Mouse (Mus musculus) layer of hippocampus, adult 11-12 months (tissue): ENCODE results near the gene Xrcc5.

ENCODE experiments used
- DNase-seq: peaks from one replicate; pipeline ENCODE4 v3.0.0; 2022; ENCODE audit warnings: low spot score

Xrcc5 gene

DNA sequence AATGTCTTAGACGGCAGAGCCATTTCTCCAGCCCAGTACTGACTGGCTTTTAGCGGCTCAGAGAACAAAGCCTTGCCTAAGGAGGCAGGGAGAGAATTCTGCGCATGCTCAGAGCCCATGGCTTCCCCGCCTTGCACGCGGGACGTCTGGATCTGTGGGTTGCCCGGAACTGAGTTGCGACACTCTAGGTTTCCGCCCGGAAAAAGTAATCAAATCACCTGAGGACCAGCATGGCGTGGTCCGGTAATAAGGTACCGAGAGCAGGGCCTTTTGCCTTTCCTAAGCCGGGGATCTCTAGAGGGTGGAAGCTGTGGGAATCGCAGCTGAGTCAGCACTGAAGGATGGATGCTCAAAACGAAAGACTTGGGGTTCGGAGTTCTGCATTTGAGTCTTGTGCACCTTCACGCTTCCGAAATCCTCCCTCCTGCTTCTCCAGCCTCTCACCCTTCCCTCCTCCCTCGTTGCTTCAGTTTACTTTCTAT lies at the start of gene Xrcc5:
Gene Xrcc5 (plus strand): TSS at position 105 of the 482 bp plus-strand sequence.
- peak; percentile 94 for DNase-seq

DNA sequence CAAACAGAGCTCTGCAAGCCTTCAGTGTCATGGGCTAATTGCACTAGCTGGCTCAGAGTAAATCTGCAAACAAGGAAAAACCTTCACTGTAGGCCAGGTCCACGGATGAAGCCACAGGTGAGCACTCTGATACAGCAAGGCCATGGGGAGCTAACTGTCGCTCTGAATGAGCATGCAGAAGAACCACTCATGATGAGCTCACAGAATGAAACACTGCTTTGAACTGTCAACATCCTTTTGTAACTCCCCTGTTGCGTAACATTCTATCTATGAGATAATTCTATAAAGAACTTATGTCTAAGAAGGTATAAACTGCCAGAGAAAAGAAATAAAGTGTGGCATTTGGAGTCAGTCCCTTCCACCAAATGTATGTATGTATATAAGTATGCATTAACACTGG lies 44.1 kb upstream of the Xrcc5 start:
- no peak for DNase-seq

DNA sequence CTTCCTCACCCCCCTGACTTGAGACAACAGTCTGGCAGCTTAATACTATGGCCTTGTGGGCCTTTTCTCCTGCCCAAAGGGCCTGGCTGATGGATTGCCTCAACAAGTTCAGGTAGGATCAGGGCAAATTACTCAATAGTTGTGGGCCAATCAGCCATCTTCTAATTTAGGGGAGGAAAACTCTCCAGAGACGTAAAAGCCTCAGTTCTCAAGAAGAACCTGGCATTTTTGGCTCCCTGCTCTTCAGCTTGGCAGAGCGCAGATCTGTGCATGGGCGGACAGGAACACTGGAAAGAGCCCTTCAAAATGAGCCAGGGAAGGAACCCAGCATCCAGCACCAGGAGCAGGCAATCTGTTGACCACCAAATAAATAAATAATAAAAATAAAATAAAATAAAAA lies 29.1 kb upstream of the Xrcc5 start:
- DNase-seq, result no peak

DNA sequence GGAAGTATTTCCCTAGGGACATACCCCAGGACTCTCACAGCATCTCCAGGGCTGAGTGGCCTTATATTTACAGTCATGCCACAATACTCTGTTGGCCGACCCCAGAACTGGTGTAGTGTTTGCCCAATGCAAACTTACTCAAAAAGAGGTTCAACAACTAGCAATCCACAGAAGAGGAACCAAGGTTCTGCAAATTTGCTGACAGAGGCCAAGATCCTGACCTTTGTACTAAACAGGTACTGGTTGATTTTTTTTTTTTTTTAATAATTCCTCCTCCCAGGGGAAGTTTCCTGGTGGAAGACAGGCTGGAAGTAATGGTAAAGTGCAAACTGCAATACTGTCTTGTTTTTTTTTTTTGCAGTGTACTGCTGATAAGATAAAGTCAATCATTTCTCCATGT lies 24.6 kb upstream of the Xrcc5 start:
- no peak for DNase-seq

DNA sequence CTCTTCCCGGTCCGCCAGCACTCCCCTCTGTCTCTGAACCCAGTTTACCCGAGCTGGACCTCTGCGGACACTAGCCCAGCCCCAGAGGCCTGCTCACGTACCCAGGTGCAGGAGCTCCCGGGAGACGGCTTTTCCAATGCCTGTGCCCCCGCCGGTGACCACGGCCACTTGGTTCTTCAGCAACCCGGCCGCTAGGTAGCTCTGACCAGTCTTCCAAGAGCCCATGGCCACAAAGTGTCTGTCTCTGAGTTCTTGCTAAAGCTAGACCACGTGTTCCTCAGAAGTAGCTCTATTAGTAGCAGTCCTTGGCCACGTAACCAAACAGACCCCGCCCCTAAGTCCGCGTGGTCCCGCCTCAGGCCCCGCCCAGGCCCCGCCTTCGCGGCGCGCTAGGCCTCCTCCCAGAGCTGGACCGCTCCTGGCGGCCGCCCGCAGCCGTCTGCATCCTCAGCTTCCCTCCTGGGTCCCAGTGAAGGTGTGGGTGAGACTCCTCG lies 23.2 kb upstream of the Xrcc5 start, which contains the start of the genes Pecr and Tmem169:
Gene Pecr (minus strand): TSS at position 323 of the 494 bp plus-strand sequence.
Gene Tmem169 (plus strand): TSS at position 378 of the 494 bp plus-strand sequence.
- peak; percentile 94 for DNase-seq

DNA sequence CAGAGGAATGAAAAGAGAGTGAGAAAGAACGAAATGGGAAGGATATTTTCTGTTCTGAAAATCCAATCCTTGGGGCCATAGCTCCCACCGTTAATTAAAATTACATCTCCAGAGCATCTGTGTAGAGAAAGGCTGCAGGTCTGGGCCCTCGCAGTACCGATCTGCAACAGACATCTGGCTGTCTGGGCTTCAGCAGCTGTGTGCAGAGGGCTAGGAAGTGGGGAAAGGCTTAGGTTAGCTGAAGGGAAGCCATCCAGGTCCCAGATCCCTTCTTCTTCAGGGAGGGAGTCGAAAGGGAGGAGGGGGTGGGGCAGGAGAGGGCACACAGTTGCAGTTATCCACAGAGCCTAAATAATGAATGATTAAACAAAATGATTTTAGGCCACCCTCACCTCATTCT lies 22.7 kb upstream of the Xrcc5 start:
- no peak for DNase-seq

DNA sequence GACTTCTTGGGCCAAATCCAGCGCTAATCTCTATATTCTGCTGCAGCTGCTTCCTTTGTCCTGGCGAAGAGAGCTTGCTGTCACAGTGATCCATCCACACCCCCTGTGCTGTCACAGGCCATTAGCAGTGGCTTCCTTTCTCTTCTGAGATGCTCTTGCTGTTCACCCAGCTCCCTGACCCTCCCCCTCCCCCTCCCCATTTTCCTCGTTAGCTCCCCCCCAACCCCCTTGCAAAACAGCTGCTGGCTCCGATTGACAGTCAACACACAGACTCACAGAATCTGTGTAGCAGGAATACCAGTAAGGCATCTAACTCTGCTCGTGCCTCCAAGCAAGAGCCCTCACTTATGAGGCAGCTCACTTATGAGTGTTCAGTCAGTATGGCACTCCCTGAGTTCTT lies 20.3 kb upstream of the Xrcc5 start:
- DNase-seq, result no peak

DNA sequence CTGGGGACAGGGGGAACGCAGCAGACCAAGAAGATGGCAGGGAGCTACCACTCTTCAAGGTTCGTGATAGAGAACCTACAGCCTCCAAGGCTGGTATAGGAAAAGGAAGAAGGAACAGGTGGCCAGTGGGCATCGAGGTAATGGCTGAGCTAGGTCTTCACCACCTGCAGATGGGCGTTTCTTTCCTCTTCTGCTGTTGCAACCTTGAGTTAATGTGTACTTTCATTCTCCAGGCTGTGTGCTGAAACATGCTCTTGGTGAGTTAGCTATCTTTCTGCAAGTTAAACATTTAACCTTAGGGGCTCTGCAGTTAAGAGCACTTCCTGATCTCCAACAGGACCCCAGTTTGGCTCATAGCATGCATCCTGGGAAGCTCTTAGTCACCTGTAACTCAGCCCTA lies 19.3 kb upstream of the Xrcc5 start:
- no peak for DNase-seq

DNA sequence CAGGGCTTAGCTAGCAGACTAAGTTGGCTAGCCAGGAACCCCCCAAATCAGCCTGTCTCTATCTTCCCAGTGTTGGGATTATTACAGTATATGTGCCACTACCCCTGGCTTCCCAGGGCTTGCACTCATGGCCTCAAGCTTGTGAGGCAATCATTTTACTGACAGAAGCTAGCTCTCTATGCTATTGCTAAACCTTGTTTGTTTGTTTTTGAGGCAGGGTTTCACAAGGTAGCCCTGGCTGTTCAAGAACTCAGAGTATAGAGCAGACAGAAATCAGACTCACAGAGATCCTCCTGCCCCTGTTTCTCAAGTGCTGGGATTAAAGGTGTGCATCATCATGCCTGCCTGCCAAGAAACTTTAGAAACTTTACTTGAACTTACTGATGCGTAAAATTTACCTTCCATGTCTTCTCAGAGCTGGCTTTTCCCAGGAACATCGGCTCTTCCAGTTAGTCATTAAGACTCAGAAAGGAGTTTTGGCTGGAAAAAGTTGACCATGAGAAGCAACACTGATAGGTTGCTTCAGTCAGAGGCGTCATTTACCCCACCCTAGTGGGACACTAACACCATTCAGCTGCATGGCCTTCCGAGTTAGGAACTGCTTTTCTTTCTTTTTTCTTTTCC lies 18.6 kb upstream of the Xrcc5 start:
- no peak for DNase-seq

DNA sequence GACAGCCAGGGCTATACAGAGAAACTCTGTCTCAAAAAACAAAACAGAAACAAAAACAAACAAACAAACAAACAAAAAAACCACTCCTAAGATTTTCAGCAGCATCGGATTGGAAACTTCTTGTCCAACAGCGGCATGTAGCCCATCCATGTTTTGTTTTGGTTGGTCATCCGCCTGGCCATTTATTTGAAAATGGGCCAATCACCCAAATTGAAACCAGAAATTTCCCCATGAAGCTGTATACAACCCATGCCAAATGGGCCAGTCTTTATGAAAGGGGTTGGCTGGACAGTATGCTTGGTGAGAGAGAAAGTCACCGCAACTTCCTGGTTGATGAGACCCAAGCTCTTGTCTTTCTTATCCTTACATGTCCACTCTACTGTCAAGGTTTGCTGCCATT lies 16.3 kb upstream of the Xrcc5 start:
- DNase-seq, result no peak

DNA sequence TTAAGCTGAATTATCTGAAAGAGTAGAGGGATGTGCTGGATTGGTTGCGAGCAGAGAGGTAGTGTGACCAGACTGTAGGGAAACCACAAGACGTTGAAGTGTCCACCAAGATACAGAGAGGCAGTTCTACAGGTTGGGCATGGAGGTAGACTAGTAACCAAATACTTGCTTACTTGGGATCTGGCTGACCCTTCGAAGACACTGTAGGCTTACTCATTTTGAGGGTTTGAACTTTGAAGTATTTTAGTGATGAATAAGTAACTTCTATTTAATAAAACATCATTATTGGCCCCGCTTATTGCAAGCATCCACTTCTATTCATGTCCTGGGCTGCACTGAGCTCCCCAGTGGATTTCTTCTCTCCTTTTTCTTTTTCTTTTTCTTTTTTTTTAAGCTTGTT lies 15.8 kb upstream of the Xrcc5 start:
- no peak for DNase-seq

DNA sequence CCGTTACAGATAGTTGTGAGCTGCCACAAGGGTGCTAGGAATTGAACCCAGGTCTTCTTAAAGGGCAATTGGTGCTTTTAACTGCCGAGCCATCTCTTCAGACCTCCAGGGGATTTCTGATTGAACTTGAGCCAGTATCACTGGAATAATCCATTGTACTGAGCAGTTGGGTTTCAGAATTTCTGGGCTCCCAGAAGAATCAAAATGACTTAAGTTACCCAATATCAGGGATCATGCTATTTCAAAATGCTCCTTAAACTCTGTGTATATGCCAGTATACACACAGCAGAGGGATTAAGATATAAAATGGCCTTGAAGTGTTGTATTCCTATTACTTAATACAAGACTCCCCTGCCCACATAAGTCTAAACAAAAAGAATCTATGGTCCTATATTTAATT lies 15.3 kb upstream of the Xrcc5 start:
- no peak for DNase-seq

DNA sequence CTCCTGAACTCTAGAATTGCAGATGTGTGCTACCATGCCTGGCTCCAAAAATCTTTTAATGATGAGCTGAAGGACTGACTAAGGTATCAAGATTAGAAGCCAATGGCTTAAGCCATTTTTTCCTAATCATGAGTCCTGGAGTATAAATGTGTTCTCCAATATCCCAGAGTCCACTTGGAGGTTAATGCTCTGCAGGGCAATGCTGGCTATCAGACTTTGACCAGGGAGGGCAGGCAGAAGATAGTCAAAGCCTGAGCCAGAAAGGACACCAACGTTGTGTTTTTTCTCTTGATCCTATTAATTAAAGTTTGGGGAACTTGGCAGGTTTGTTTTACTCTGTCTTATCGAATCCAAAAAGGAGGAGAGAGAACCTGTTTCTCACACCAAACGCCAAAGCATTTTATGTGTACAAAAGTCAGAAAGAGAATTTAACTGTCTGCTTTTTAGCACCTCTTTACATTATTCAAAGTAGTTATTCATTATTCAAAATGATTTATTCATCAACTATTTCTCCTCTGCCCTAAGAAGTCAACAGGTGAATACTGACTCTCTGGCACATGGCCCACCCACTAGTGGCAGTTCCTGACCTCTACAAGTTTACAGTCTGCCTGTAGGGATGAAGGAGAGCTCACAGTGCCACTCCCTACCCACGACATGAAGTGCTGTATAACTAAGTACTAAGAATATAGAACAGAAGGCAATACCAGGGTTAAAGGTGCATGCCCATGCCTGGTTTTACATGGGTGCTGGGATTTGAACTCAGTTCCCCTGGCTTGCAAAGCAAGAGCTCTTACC lies 13.2 kb upstream of the Xrcc5 start:
- DNase-seq, result no peak

DNA sequence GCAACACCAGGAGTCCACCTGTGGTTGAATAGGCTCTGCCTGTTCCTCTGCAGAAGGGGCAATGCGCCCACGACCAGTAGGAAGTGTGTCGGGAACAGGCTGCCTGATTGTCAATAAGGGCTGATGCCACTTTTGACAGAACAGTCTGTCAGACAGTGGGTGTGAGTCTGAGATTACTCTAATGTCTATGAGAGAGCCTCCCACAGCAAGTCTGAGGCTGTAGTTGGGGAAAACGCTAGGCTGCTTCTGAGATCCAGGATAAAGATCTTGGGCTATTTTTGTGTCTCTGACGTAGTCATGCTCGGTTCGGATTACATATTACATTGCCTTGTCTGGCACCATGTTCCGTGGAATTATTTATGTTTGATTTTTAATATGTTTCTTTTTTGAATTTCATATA lies 11.5 kb upstream of the Xrcc5 start:
- no peak for DNase-seq

DNA sequence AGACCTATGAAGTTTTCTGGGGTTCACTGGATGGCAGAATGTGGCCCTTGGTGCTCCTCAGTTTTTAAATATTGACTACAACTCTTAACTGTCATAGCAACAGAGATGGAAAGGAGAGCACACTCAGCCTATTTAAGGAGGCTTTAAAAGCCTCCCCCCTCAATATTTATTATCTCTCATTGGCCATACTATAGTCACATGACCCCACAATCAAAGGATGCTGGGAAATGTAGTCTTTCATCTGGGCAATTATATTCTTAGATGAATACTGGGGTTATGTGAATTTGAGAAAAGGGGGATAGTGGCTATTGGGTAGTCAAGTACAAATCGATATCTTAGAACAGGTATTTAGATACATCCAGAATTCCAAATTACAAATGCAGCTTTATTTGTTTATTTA lies 5.4 kb upstream of the Xrcc5 start:
- DNase-seq, result no peak

DNA sequence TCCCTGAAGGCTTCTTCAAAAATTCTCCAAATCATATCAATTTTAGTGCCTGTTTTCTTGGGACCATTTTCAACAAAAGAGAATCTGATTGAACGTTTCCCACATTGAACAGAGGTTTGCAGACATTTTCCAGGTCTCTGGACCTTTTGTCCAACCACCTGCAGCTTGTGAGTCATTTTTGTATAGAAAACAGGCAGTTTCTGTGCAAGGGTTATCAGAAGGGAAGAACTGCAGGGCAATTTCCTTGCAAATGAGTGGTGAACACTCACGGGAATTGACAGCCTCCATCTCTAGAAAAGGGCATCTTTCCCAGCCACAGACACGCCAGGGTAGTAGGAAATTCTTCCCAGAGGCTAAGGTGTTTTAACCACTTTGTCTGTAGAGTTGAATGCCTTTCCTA lies 980 bp upstream of the Xrcc5 start:
- DNase-seq, result no peak

DNA sequence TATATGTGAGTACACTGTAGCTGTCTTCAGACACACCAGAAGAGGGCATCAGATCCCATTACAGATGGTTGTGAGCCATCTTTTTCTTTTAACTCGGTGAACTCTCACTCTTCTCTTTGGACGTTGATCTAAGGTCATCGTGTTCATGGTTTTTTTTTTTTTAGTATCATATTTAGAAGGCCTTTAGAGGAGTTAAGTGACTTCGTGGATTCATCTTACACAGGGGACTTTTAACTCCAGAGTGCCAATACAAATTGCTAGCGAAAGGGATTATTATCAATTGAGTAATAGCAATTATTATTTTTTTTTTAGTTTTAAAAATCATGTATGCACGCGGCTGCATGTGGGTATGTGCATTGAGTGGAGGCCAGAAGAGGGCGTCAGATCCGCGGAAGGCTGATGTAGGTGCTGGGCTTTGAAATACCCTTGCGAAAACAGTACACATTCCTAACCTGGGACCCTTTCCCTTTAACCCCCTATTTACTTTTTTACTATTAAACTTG lies 491 bp upstream of the Xrcc5 start:
- DNase-seq, result peak; percentile 61

DNA sequence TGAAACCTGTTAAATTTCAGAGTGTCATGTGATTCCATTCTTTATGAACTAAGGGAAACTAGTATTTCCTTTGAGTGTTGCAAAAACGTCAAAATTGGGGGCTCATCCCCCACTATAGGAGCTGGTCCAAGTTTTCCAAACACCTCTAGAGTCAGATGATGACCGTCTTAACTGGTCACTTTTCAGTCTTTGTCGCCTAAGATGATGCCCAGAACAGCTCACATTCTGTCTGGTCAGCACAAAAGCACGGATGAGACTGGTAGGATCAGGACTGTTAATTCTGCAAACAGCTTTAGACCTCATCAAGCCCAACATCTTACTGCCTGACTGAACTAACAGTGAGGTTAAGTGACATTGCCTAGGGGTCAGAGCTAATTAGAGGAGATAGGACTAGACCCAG lies 1.7 kb downstream of the Xrcc5 start:
- DNase-seq, result no peak

DNA sequence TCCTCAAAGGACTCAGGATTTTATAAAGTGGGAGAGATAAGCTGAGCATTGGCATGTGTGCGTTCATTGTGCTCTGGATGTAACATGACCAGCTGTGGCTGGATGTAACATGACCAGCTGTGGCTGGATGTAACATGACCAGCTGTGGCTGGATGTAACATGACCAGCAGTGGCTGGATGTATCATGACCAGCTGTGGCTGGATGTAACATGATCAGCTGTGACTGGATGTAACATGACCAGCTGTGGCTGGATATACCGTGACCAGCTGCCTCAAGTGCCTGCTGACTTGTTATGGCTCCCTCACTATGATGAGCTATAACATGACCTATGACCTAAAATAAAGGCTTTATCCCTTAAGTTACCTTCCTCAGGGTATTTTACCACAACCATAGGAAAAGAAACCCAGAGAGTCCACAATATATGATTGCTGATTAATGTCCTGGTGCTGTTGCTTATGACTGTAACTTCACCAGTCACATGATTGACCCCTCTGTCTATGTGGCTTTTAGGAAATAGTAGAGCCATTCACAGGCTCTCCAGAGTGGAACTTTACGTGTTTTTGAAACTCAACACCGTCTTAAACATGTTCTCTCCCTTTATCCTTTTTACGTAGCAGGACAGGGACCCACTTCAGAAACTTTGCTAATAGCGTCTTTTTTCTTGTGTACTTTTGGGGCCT lies 2.7 kb downstream of the Xrcc5 start:
- DNase-seq, result no peak

DNA sequence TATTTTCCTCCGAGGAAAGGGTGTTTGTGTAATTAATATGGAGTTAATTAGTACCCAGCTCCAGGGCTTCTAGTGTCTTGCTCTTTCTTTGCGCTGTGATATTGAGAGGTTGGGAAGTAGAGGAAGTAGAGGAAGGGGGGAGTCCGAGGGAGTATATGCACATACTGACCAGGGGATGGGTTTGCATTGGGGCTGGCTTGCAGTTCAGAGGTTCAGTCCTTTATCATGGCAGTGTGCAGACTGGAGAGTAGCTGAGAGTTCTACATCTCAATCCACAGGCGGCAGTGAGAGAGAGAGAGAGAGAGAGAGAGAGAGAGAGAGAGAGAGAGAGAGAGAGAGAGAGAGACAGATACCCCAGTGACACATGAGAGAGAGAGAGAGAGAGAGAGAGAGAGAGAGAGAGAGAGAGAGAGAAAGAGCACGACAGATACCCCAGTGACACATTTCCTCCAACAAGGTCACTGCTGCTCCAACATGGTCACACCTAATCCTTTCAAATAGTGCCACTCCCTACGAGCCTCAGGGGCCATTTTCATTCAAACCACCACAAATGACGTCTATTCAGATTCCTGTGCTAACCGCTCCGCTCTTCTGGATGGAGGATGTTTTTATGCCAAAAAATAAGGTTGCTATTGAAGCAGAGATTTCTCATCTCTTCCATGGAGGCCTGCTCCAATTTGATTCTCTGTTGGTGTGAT lies 5.6 kb downstream of the Xrcc5 start:
- no peak for DNase-seq

DNA sequence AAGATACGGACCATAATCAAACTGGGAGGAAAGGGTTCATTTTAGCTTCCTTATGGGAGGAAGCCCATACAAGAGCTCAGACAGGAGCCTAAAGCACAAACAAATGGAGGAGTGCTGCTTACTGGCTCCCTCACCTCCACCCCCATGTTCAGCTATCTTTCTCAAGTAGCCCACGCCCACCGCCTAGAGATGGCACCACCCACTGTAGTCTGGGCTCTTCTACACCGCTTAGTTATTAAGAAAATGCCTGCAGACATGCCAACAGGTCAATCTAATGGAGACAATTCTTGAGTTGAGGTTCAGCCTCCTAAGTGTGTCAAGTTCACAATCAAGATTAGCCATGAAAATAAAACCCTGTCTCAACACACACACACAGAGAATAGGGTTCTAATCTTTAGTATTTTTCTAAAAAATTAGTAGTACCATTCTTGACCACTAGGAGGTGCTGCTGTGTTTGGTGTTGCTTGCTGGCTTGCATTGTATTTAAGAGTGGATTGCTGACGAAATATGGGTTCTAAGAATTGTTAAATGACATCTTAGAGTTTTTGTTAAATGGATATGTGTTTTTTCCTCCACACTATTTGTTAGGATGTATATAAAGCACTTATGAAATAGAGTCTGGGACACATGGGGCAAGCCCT lies 6.3 kb downstream of the Xrcc5 start:
- no peak for DNase-seq

DNA sequence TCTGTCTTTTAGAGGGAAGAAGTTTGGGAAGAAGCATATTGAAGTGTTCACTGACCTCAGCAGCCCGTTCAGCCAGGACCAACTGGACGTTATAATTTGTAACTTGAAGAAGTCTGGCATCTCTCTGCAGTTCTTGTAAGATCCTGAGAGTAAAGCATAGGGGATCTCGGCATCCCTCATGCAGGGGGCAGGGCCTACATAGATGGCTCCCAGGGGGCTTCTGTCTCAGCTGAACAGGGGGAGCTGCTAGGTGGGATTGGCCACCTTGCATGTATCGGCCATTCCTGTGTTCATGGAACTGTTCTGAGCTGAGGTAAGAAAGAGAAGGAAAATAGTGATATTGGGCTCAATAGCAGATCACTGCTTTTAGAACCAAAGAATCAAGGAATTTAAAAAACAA lies 8.2 kb downstream of the Xrcc5 start:
- no peak for DNase-seq
